20 mouse cellular contexts compared by ENCODE assay signal in the genomic region with DNA sequence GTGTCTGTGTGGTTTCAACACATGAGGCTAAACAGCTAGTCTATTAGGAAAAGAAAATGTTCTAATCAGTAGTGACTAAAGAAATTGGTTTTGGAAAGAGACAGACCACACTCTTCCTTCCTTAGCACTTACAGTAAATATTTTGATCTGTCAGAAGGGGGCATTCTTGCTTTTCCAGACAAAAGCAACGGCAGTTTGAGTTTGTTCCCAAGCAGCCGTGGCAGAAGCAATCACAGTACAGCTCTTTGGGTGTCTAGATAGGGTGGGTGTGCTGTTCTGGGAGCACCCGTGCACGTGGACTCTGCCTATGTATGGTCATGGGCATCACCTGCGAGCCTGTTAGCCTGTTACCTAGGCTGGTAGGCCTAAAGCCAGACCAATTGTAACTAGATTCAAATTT.
A peak's percentile ranks its signal among the peaks of the same experiment; 100 is the strongest.
DNase-seq lines count a peak whose midpoint lies in the region; ATAC-seq and TF ChIP-seq lines count a peak whose summit lies in the region.
"Had no signal": no experiment of that assay in that cellular context is flagged by ENCODE, and none has a peak within 500 bp of the region (broad histone marks: within the 10 kb centered on the region; RNA-seq: fewer than 3 reads in every experiment).

No protein-coding gene starts in this region.

- no peak overlapping the region for H3K27ac ChIP-seq in hindbrain, postnatal 0 days
- H3K27ac ChIP-seq in hindbrain, embryonic 13.5 days = no peak overlapping the region
- H3K27ac ChIP-seq in midbrain, postnatal 0 days (ENCODE audit: low read depth, low read length) = no peak overlapping the region
- H3K27ac ChIP-seq in midbrain, embryonic 10.5 days (replicated peaks) = no peak overlapping the region
- H3K27ac ChIP-seq in cortical plate, adult 2 months (ENCODE audit: insufficient read depth, low read length) = no peak overlapping the region
- H3K27ac ChIP-seq: embryonic facial prominence, embryonic 10.5 days; forebrain, embryonic 15.5 days; heart, embryonic 13.5 days had no signal

- WGBS in hindbrain, postnatal 0 days = 62% methylated on average over 5 of the region's 5 CpGs
- WGBS in hindbrain, embryonic 13.5 days = 76% methylated on average over 5 of the region's 5 CpGs
- 75% methylated on average over 5 of the region's 5 CpGs for WGBS in midbrain, postnatal 0 days
- WGBS in midbrain, embryonic 10.5 days = 79% methylated on average over 5 of the region's 5 CpGs

- no peaks in the 10 kb centered on the region for H3K4me1 ChIP-seq in hindbrain, postnatal 0 days (ENCODE audit: insufficient read depth, low read length)
- no peaks in the 10 kb centered on the region for H3K4me1 ChIP-seq in hindbrain, embryonic 13.5 days (replicated peaks)
- H3K4me1 ChIP-seq in midbrain, postnatal 0 days (ENCODE audit: insufficient read depth, low read length) = no peaks in the 10 kb centered on the region
- H3K4me1 ChIP-seq in midbrain, embryonic 10.5 days = no peaks in the 10 kb centered on the region
- H3K4me1 ChIP-seq in cortical plate, adult 2 months (ENCODE audit: control insufficient read depth, insufficient read depth, low read length) = peaks cover 4% of the 10 kb centered on the region
- H3K4me1 ChIP-seq: embryonic facial prominence, embryonic 10.5 days; forebrain, embryonic 15.5 days had no signal

- no peaks in the 10 kb centered on the region for H3K36me3 ChIP-seq in hindbrain, postnatal 0 days (ENCODE audit: insufficient read depth, low read length)
- H3K36me3 ChIP-seq in hindbrain, embryonic 13.5 days = no peaks in the 10 kb centered on the region
- no peaks in the 10 kb centered on the region for H3K36me3 ChIP-seq in midbrain, postnatal 0 days (ENCODE audit: insufficient read depth, low read length)
- H3K36me3 ChIP-seq in midbrain, embryonic 10.5 days = no peaks in the 10 kb centered on the region
- H3K36me3 ChIP-seq: embryonic facial prominence, embryonic 10.5 days; forebrain, embryonic 15.5 days; G1E; heart, embryonic 13.5 days had no signal

- no peak for TF ChIP-seq CTCF in hindbrain, postnatal 0 days (IDR thresholded peaks at IDR 0.05; ENCODE audit: low read depth)
- TF ChIP-seq CTCF in midbrain, postnatal 0 days (IDR thresholded peaks at IDR 0.05) = peak; percentile 41
- peak; percentile 26 for TF ChIP-seq CTCF in cortical plate, adult 2 months (IDR thresholded peaks at IDR 0.05; ENCODE audit: extremely low read depth, insufficient read depth, low read length)

- ATAC-seq in hindbrain, postnatal 0 days = no peak
- no peak for ATAC-seq in hindbrain, embryonic 13.5 days (ENCODE audit: low FRiP score)
- no peak for ATAC-seq in midbrain, postnatal 0 days (ENCODE audit: low FRiP score)
- ATAC-seq: forebrain, embryonic 15.5 days; hindbrain, embryonic 16.5 days had no signal

- H3K4me2 ChIP-seq in hindbrain, postnatal 0 days (ENCODE audit: low read depth, low read length) = no peak overlapping the region
- no peak overlapping the region for H3K4me2 ChIP-seq in hindbrain, embryonic 13.5 days
- no peak overlapping the region for H3K4me2 ChIP-seq in midbrain, postnatal 0 days (ENCODE audit: low read depth, low read length, poor library complexity, severe bottlenecking)
- H3K4me2 ChIP-seq: forebrain, embryonic 15.5 days; heart, embryonic 13.5 days had no signal

- H3K9ac ChIP-seq in hindbrain, postnatal 0 days (replicated peaks; ENCODE audit: low read length) = no peak overlapping the region
- no peak overlapping the region for H3K9ac ChIP-seq in hindbrain, embryonic 13.5 days
- no peak overlapping the region for H3K9ac ChIP-seq in midbrain, postnatal 0 days (replicated peaks; ENCODE audit: low read length, poor library complexity, severe bottlenecking)
- H3K9ac ChIP-seq: forebrain, embryonic 15.5 days; heart, embryonic 13.5 days had no signal

- H3K9me3 ChIP-seq in hindbrain, postnatal 0 days (ENCODE audit: low read length) = no peaks in the 10 kb centered on the region
- no peaks in the 10 kb centered on the region for H3K9me3 ChIP-seq in hindbrain, embryonic 13.5 days
- H3K9me3 ChIP-seq in midbrain, postnatal 0 days (ENCODE audit: low read length) = no peaks in the 10 kb centered on the region
- no peaks in the 10 kb centered on the region for H3K9me3 ChIP-seq in midbrain, embryonic 10.5 days (replicated peaks)
- H3K9me3 ChIP-seq: embryonic facial prominence, embryonic 10.5 days; forebrain, embryonic 15.5 days; G1E; heart, embryonic 13.5 days had no signal

- H3K27me3 ChIP-seq in hindbrain, postnatal 0 days (ENCODE audit: insufficient read depth, low read length) = no peaks in the 10 kb centered on the region
- no peaks in the 10 kb centered on the region for H3K27me3 ChIP-seq in hindbrain, embryonic 13.5 days
- peaks cover 3% of the 10 kb centered on the region; the same call in 1 of the 2 replicates for H3K27me3 ChIP-seq in midbrain, postnatal 0 days (ENCODE audit: insufficient read depth, low read length)
- H3K27me3 ChIP-seq in midbrain, embryonic 10.5 days (ENCODE audit: low read depth, poor library complexity, severe bottlenecking) = peaks cover 74% of the 10 kb centered on the region
- H3K27me3 ChIP-seq: forebrain, embryonic 15.5 days; heart, embryonic 13.5 days had no signal

- no peak overlapping the region for H3K4me3 ChIP-seq in hindbrain, postnatal 0 days (ENCODE audit: low read length)
- no peak overlapping the region for H3K4me3 ChIP-seq in hindbrain, embryonic 13.5 days
- H3K4me3 ChIP-seq in midbrain, postnatal 0 days (ENCODE audit: low read depth, low read length) = no peak overlapping the region
- H3K4me3 ChIP-seq in midbrain, embryonic 10.5 days = no peak overlapping the region
- H3K4me3 ChIP-seq in cortical plate, adult 2 months (ENCODE audit: insufficient read depth, low read length) = no peak overlapping the region
- H3K4me3 ChIP-seq: embryonic facial prominence, embryonic 10.5 days; forebrain, embryonic 15.5 days; heart, embryonic 13.5 days had no signal

- peak; percentile 28 for DNase-seq in hindbrain, postnatal 0 days (ENCODE audit: low spot score)
- DNase-seq in midbrain, postnatal 0 days (ENCODE audit: low spot score) = peak; percentile 24
- DNase-seq in midbrain, embryonic 10.5 days (ENCODE audit: low spot score) = no peak
- DNase-seq in brain, adult 2 months (ENCODE audit: low read depth, low spot score) = peak; percentile 68
- DNase-seq in kidney, adult 18-20 months = no peak
- DNase-seq in kidney, postnatal 10 days = no peak
- DNase-seq: adrenal gland, postnatal 10 days; cerebellum, adult 18-20 months; cerebellum, adult 9-11 months; cerebellum, postnatal 36 days; gastrocnemius, postnatal 36 days; heart, adult 11 months; heart, postnatal 36 days had no signal

- no peak for TF ChIP-seq POLR2A in cortical plate, adult 2 months (IDR thresholded peaks at IDR 0.05; ENCODE audit: extremely low read depth, insufficient read depth, low read length)

Comparison
In these comparisons a context has a peak if more than half of its experiments do, and no peak if none do; other contexts are left out.
1. DNase-seq: peak in hindbrain, postnatal 0 days (single experiment), midbrain, postnatal 0 days (single experiment) and brain, adult 2 months (single experiment); none in midbrain, embryonic 10.5 days (single experiment), kidney, adult 18-20 months (single experiment) and kidney, postnatal 10 days (single experiment).